ENCODE assay signal across 10 mouse cellular contexts in genomic region chr13:96878220-96879057, GRCm38 (mm10). TPM values are rescaled to one million over a fixed set of nuclear protein-coding genes. Genes with fewer than 3 reads are reported as not detected.
A peak's percentile ranks its signal among the peaks of the same experiment; 100 is the strongest.
DNase-seq lines count a peak whose midpoint lies in the region.
"Had no signal": no experiment of that assay in that cellular context is flagged by ENCODE, and none has a peak within 500 bp of the region (broad histone marks: within the 10 kb centered on the region; RNA-seq: fewer than 3 reads in every experiment).

No protein-coding gene starts in this region.

- DNase-seq in embryo, embryonic 11 days = peak; percentile 5
- no peak for DNase-seq in embryo, embryonic 10 days (ENCODE audit: low spot score)
- peak; percentile 21 for DNase-seq in layer of hippocampus, adult 11-12 months (ENCODE audit: low spot score)
- DNase-seq in left cerebral cortex, adult 9 months (ENCODE audit: low spot score in 2 of 2) = peak; percentile 2 to 43
- DNase-seq in retina, embryonic 14.5 days (ENCODE audit: low spot score) = peak; percentile 51
- DNase-seq in gastrocnemius, postnatal 36 days = no peak
- DNase-seq in heart, postnatal 25 days (ENCODE audit: low spot score) = no peak
- no peak for DNase-seq in cerebellum, postnatal 4 days (ENCODE audit: low spot score in 2 of 2)
- DNase-seq: kidney, postnatal 10 days; lung, postnatal 4 days had no signal

- intact Hi-C loops in gastrocnemius, postnatal 36 days (cut with DNase I) = no loop called here
- intact Hi-C loops in heart, postnatal 25 days (cut with DNase I) = no loop called here

RNA-seq across cellular contexts. Expression of gene Gcnt4, which starts 46.0 kb away (rescaled TPM):
- under 1 TPM; 0.07 to 0.08 TPM for total RNA-seq in gastrocnemius, postnatal 36 days (2021)
- total RNA-seq in heart, postnatal 25 days (2021) = under 1 TPM; 0.10 to 0.11 TPM

Comparison
In these comparisons a context has a peak if more than half of its experiments do, and no peak if none do; other contexts are left out.
1. DNase-seq: peak in embryo, embryonic 11 days (single experiment), layer of hippocampus, adult 11-12 months (single experiment), left cerebral cortex, adult 9 months (2 of 2) and retina, embryonic 14.5 days (single experiment); none in embryo, embryonic 10 days (single experiment), gastrocnemius, postnatal 36 days (0 of 2), heart, postnatal 25 days (single experiment) and cerebellum, postnatal 4 days (0 of 2).